Mouse (Mus musculus) spleen, adult 18-20 months (tissue): ENCODE results near the gene Scn8a.
A peak's percentile ranks its signal among the peaks of the same experiment; 100 is the strongest.

Experiments used
- DNase-seq, 2 experiments: peaks; one replicate each; pipeline ENCODE4 v3.0.0; 2022; ENCODE audit warnings: mixed read lengths in 2 of 2

Scn8a gene

GRCm38 (mm10) chr15:101074067-101074466, 204.4 kb downstream of the Scn8a start:
- no peak for DNase-seq

- no peak for DNase-seq
Measured at GRCm38 (mm10) chr15:101075150-101075549, 205.5 kb downstream of the Scn8a start.

GRCm38 (mm10) chr15:101075656-101076055, 206.0 kb downstream of the Scn8a start:
- DNase-seq = no peak

GRCm38 (mm10) chr15:101076071-101077000, 206.7 kb downstream of the Scn8a start:
- no peak for DNase-seq

- DNase-seq = no peak
Measured at GRCm38 (mm10) chr15:101077001-101077812, 207.5 kb downstream of the Scn8a start.

GRCm38 (mm10) chr15:101077813-101078730, 208.4 kb downstream of the Scn8a start, which contains the start of gene Fignl2:
Fignl2 (minus strand) TSS chr15:101078567.
- no peak for DNase-seq

- peak; percentile 33 to 48 for DNase-seq
Measured at GRCm38 (mm10) chr15:101078731-101079156, 209.1 kb downstream of the Scn8a start.

GRCm38 (mm10) chr15:101080031-101080520, 210.4 kb downstream of the Scn8a start:
- DNase-seq = no peak

GRCm38 (mm10) chr15:101081035-101081548, 211.4 kb downstream of the Scn8a start:
- DNase-seq = no peak

- no peak for DNase-seq
Measured at GRCm38 (mm10) chr15:101082236-101082635, 212.6 kb downstream of the Scn8a start.

- DNase-seq = no peak
Measured at GRCm38 (mm10) chr15:101084499-101084898, 214.8 kb downstream of the Scn8a start.

GRCm38 (mm10) chr15:101086451-101086850, 216.8 kb downstream of the Scn8a start:
- DNase-seq = no peak

- no peak for DNase-seq
Measured at GRCm38 (mm10) chr15:101086956-101087355, 217.3 kb downstream of the Scn8a start.

GRCm38 (mm10) chr15:101088291-101088690, 218.6 kb downstream of the Scn8a start:
- no peak for DNase-seq

GRCm38 (mm10) chr15:101091551-101091950, 221.9 kb downstream of the Scn8a start:
- DNase-seq = no peak

GRCm38 (mm10) chr15:101092121-101092828, 222.6 kb downstream of the Scn8a start:
- no peak for DNase-seq

GRCm38 (mm10) chr15:101092829-101093648, 223.4 kb downstream of the Scn8a start:
- no peak for DNase-seq

GRCm38 (mm10) chr15:101093988-101094387, 224.3 kb downstream of the Scn8a start:
- DNase-seq = no peak

GRCm38 (mm10) chr15:101094979-101095378, 225.3 kb downstream of the Scn8a start:
- DNase-seq = no peak

GRCm38 (mm10) chr15:101095392-101095791, 225.7 kb downstream of the Scn8a start:
- no peak for DNase-seq
